Mouse (Mus musculus) forebrain, embryonic 11.5 days (tissue): ENCODE measurements around the gene Sgpp1. TPM values are rescaled to one million over a fixed set of nuclear protein-coding genes. Genes with fewer than 3 reads are reported as not detected.
A peak's percentile ranks its signal among the peaks of the same experiment; 100 is the strongest.

ENCODE experiments used
- ATAC-seq: fragments of 200-750 bp; cut with Nextera tagmentation; replicated peaks from 2 replicates; pipeline ENCODE4 v1.8.0; 2017; ENCODE audit warnings: moderate TSS enrichment; ENCODE audit not compliant: low FRiP score
- DNase-seq: peaks from one replicate; pipeline ENCODE4 v3.0.0-alpha.2; 2017; ENCODE audit warnings: low spot score
- H3K27ac ChIP-seq: fragments of 300-500 bp; sonication (generic); 2 replicates; pipeline ENCODE4 v1.5.1; 2014; ENCODE audit warnings: low read depth, low read length
- H3K27me3 ChIP-seq: fragments of 300-500 bp; sonication (generic); 2 replicates; pipeline ENCODE4 v1.6.1; 2014; ENCODE audit warnings: mild to moderate bottlenecking, low read length, mixed read lengths; ENCODE audit not compliant: control insufficient read depth, insufficient read depth
- H3K36me3 ChIP-seq: fragments of 300-500 bp; sonication (generic); 2 replicates; pipeline ENCODE4 v1.6.1; 2014; ENCODE audit warnings: mild to moderate bottlenecking, low read length, moderate library complexity, mixed read lengths; ENCODE audit not compliant: control insufficient read depth, insufficient read depth
- H3K4me1 ChIP-seq: fragments of 300-500 bp; sonication (generic); replicated peaks from 2 replicates; pipeline ENCODE4 v1.6.1; 2014; ENCODE audit warnings: low read length, mixed read lengths; ENCODE audit not compliant: control insufficient read depth, insufficient read depth
- H3K4me2 ChIP-seq: fragments of 300-500 bp; sonication (generic); 2 replicates; pipeline ENCODE4 v1.6.1; 2014; ENCODE audit warnings: low read depth, mild to moderate bottlenecking, low read length, moderate library complexity, mixed read lengths; ENCODE audit not compliant: severe bottlenecking
- H3K4me3 ChIP-seq: fragments of 300-500 bp; sonication (generic); 2 replicates; pipeline ENCODE4 v1.5.1; 2014; ENCODE audit warnings: low read depth, low read length
- H3K9ac ChIP-seq: fragments of 300-500 bp; sonication (generic); 2 replicates; pipeline ENCODE4 v1.6.1; 2014; ENCODE audit warnings: low read length
- H3K9me3 ChIP-seq: fragments of 300-500 bp; sonication (generic); 2 replicates; pipeline ENCODE4 v1.6.1; 2016; ENCODE audit warnings: low read length, mixed read lengths; ENCODE audit not compliant: control insufficient read depth
- WGBS: fragments of 180-500 bp; shearing (Covaris S2); extraction: QIAGEN DNeasy Blood & Tissue Kit; methylation state at CpG from one replicate; pipeline ENCODE4 v1.1.7; 2014; 5-methylcytosine and 5-hydroxymethylcytosine counted together
- polyA plus RNA-seq: library from polyadenylated mRNA; unstranded; fragments of >200 nt; fragmentation: Nextera tagmentation; extraction: Ambion mirVana; gene quantifications from 2 replicates; pipeline ENCODE4 v1.2.1, GENCODE M21; 2014

Gene Sgpp1
- polyA plus RNA-seq: 9.2 and 10.2 TPM in 2 replicates

DNA sequence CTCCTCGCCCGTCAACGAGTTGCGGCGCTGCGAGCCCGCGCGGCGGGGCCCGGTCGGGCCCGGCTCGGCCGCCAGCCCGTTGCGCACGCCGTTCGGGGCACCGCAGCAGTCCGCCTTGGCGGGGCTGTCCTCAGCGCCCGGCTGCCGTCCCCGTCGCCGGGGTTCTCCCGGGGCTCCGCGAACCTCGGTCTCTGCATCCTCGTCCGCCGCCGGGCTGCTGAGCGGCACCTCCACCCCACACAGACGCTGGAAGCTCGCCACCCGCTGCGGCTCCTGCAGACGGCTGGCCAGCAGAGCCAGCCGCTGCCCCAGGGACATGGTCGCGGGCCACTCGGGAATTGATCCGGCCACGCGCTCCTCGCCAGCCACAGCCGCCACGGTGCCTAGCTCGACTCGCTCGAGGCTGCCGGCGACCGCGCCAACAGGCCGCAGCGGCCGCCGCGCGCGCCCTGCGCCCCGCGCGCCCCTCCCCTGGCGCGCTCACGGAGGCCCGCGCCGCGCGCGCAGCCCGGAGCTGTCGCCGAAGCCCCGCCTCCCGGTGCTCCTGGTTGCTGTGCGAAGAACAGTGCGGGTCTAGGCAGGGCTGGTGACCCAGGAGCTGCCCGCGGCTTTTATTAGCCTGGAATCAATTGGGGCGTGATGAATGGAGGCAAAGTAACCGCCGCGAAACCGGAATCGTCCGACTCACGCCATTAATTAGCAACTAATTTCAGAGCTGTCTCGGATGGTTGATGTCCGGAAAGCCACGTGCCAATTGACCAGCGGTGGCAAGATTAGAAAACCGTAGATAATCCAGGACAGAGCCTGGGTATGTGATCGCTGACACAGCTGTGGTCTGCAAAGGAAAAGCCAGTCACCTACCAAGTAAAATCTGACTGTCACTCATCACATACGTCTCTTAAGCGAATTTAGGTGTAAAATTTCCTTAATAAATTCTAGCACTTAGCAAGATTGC lies at the start of gene Sgpp1:
Gene Sgpp1 (minus strand): TSS at position 484 of the 955 bp plus-strand sequence.
- DNase-seq (peak; percentile 92), ATAC-seq (peak; percentile 95)
- H3K9me3 ChIP-seq: no peaks in the 10 kb centered on the region
- H3K4me1 ChIP-seq: peaks cover 5% of the 10 kb centered on the region; the same call in 1 of the 2 replicates
- peaks cover 8% of the 10 kb centered on the region; the same call in 1 of the 2 replicates for H3K27me3 ChIP-seq
- peak within 1 kb of the TSS; percentile 86 for H3K9ac ChIP-seq
- no peaks in the 10 kb centered on the region for H3K36me3 ChIP-seq
- WGBS: under 1% methylated on average over 104 of the region's 105 CpGs
- peak within 1 kb of the TSS; percentile 96 for H3K4me2 ChIP-seq
- H3K27ac ChIP-seq: no peak within 1 kb of the TSS
- peak within 1 kb of the TSS; percentile 79 for H3K4me3 ChIP-seq

DNA sequence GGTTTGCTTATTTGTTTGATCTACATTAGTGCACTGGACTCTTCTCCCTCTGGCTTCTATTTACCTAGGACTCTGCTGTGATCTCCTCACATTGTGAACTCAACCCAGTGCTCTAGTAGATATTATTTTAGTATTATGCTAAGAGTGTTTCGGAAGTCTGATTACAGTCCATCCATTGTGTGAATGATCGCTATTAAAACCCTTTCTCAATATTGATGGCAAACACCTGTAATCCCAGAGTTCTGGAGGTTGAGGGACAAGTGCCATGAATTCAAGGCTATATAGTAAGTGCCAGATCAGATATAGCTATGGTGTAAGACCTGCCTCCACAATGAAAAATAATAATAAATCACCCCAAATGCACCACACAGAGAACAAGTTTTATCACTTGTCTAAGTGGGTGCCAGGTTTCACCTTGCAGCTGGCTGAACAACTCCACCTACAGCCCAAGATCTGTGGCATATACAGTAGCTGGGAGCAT lies 48.8 kb upstream of the Sgpp1 start:
- Histone ChIP-seq H3K27ac (no peak overlapping the region), H3K27me3 (no peaks in the 10 kb centered on the region), H3K9ac (no peak overlapping the region), H3K4me2 (no peak overlapping the region), H3K4me1 (no peaks in the 10 kb centered on the region), H3K36me3 (no peaks in the 10 kb centered on the region), H3K9me3 (no peaks in the 10 kb centered on the region), H3K4me3 (no peak overlapping the region)
- 92% methylated on average over 2 of the region's 2 CpGs for WGBS
- DNase-seq (no peak), ATAC-seq (no peak)

DNA sequence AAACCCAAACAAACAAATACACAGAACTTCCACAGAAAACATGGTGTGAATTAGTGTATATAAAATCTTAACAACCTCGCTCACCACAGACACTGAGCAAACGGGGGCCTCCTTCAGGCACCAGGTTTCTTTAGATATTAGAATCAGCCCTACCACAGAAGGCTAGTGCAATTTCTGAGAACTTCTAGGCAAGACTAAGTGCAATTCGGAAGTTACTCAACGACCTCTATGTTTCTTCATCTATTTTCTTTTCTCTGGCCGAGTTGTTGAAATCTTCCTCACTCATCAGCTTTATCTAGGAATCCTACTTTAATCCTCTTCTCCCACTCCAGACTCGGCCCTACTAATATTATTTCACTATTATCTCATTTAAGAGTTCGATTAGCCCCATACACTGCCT lies 46.5 kb upstream of the Sgpp1 start:
- Histone ChIP-seq H3K36me3 (no peaks in the 10 kb centered on the region), H3K4me2 (no peak overlapping the region), H3K4me1 (no peaks in the 10 kb centered on the region), H3K27me3 (no peaks in the 10 kb centered on the region), H3K9ac (no peak overlapping the region), H3K4me3 (no peak overlapping the region), H3K27ac (no peak overlapping the region), H3K9me3 (no peaks in the 10 kb centered on the region)
- DNase-seq: no peak
- WGBS: 88% methylated on average over 7 of the region's 7 CpGs
- no peak for ATAC-seq

DNA sequence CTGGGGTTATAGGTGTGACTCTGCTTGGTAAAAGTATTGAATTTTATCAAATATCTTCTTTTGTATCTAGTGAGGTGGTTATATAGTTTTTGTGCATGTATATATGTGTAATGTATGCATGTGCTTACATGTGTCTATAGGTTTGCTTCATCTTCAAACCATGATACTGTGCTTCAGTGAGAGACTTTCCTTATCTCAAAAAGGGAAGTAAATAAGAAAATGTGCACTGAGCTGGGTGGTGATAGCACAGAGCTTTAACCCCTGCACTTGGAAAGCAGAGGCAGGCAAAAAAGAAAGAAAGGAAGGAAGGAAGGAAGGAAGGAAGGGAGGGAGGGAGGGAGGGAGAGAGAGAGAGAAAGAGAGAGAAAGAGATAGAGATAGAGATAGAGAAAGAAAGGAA lies 45.9 kb upstream of the Sgpp1 start:
- H3K9ac ChIP-seq: no peak overlapping the region
- no peak overlapping the region for H3K27ac ChIP-seq
- H3K9me3 ChIP-seq: no peaks in the 10 kb centered on the region
- ATAC-seq (no peak), DNase-seq (no peak)
- no peaks in the 10 kb centered on the region for H3K4me1 ChIP-seq
- no peaks in the 10 kb centered on the region for H3K36me3 ChIP-seq
- no peak overlapping the region for H3K4me3 ChIP-seq
- H3K4me2 ChIP-seq: no peak overlapping the region
- H3K27me3 ChIP-seq: no peaks in the 10 kb centered on the region

DNA sequence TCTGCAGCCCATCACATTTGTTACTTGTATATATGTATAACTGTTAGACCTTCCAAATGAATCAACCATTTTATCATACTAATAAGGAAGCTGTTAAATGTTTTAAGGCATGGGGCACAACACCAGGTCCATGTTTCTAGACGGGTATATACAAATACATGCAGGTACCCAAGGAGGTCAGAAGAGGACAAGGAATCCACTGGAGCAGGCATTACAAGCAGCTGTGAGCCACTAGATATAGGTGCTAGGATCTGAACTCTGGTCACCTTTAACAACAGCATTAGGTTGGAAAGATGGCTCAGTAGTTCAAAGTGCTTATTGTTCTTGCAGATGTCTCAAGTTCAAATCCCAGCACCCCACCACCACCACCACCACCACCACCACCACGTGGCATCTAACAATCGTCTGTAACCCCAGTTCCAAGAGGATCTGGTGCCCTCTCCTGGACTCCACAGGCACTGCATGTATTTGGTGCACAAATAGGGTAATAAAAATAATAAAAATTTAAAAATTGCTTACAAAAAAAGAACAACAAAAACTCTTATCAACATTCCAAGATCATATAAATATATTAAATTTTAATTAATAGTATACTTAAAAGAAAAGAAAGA lies 37.0 kb upstream of the Sgpp1 start:
- no peaks in the 10 kb centered on the region for H3K9me3 ChIP-seq
- no peaks in the 10 kb centered on the region for H3K27me3 ChIP-seq
- no peaks in the 10 kb centered on the region for H3K4me1 ChIP-seq
- H3K27ac ChIP-seq: no peak overlapping the region
- DNase-seq (peak; percentile 74), ATAC-seq (no peak)
- H3K9ac ChIP-seq: no peak overlapping the region
- no peaks in the 10 kb centered on the region for H3K36me3 ChIP-seq
- H3K4me2 ChIP-seq: no peak overlapping the region
- WGBS: 30% methylated on average over 3 of the region's 3 CpGs
- no peak overlapping the region for H3K4me3 ChIP-seq

DNA sequence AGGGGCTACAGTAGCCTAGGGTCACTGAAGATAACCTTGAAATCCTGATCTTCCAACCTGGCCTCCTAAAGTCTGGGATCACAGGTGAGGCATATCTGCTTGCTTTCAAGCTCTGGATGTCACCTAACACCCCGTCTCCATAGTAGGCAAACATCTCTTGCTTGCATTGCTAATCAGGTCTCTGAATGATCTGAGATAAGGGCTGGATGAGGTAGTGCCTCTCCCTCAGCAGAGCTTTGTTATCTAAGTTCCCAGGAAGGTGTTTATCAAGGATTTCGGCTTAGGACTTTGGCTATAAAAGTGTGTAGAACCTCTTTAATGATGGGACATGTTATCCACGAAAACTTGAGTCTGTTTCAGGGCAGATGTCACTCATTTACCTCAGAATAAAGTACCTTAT lies 35.9 kb upstream of the Sgpp1 start:
- WGBS: 70% methylated on average over 3 of the region's 3 CpGs
- no peak for DNase-seq
- Histone ChIP-seq H3K4me2 (no peak overlapping the region), H3K9me3 (no peaks in the 10 kb centered on the region), H3K4me3 (no peak overlapping the region), H3K36me3 (no peaks in the 10 kb centered on the region), H3K27ac (no peak overlapping the region), H3K9ac (no peak overlapping the region), H3K27me3 (no peaks in the 10 kb centered on the region), H3K4me1 (no peaks in the 10 kb centered on the region)
- no peak for ATAC-seq

DNA sequence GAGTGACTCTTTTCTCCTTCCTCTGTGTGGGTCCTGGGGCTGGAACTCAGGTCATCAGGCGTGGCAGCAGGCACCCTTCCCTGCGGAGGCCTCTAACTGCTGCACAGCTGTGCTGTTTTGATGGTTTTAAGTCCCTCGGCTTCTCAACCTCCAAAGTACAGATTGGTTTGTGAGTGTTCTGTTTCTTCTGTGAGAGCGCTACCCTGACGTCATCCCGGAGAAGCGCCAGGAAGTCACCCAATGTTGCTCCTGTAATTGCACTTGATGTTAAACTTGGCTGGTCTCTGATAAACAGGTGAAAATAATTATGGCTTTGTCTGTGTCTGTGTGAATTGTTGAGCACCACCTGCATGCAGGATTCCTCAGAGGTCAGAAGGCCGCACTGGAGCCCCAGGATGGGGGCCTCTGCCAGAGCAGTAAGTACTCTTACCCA lies 31.4 kb upstream of the Sgpp1 start:
- no peaks in the 10 kb centered on the region for H3K4me1 ChIP-seq
- no peaks in the 10 kb centered on the region for H3K36me3 ChIP-seq
- H3K9ac ChIP-seq: no peak overlapping the region
- 72% methylated on average over 8 of the region's 8 CpGs for whole genome bisulfite sequencing
- no peak overlapping the region for H3K4me2 ChIP-seq
- no peak for DNase-seq
- no peak for ATAC-seq
- no peak overlapping the region for H3K27ac ChIP-seq
- H3K9me3 ChIP-seq: no peaks in the 10 kb centered on the region
- H3K27me3 ChIP-seq: no peaks in the 10 kb centered on the region
- H3K4me3 ChIP-seq: no peak overlapping the region

DNA sequence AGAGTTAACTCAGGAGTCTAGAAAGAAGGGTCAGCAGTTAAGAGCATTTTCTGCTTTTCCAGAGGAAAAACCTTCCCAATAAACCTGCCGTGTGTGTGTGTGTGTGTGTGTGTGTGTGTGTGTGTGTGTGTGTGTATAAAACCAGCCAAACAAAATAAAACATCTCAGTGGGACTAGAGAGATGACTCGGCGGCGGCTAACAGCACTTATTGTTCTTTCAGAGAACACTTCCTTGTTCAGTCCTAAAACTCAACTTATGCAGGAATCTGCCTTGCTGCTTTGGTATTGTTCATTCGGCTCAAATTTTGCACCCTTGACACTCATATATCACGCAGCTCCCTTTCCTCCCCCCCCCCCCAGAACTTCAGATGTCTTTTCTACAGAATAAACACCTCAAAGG lies 30.9 kb upstream of the Sgpp1 start:
- H3K36me3 ChIP-seq: no peaks in the 10 kb centered on the region
- no peak overlapping the region for H3K4me2 ChIP-seq
- no peak overlapping the region for H3K9ac ChIP-seq
- no peaks in the 10 kb centered on the region for H3K27me3 ChIP-seq
- no peak overlapping the region for H3K4me3 ChIP-seq
- ATAC-seq: no peak
- H3K4me1 ChIP-seq: no peaks in the 10 kb centered on the region
- H3K27ac ChIP-seq: no peak overlapping the region
- no peaks in the 10 kb centered on the region for H3K9me3 ChIP-seq
- 74% methylated on average over 6 of the region's 6 CpGs for WGBS
- no peak for DNase-seq
